Mouse (Mus musculus) adrenal gland, postnatal 10 days (tissue): ENCODE data around the gene Tmem30c. TPM values are rescaled to one million over a fixed set of nuclear protein-coding genes. Genes with fewer than 3 reads are reported as not detected.

Experiments used
- DNase-seq: peaks from one replicate; pipeline ENCODE4 v3.0.0; 2021; ENCODE audit warnings: mixed read lengths
- total RNA-seq, 2 experiments: library from RNA; stranded (reverse); gene quantifications; 2 replicates each; pipeline ENCODE4 v1.2.3; 2021

Gene Tmem30c
- total RNA-seq, 2 experiments from 2014 or later, result not detected

GRCm38 (mm10) chr16:57295216-57295934 is 2.7 kb upstream of the Tmem30c start:
- DNase-seq, result no peak

- no peak for DNase-seq
Measured at GRCm38 (mm10) chr16:57292296-57292695, 369 bp downstream of the Tmem30c start.

- DNase-seq, result no peak
Measured at GRCm38 (mm10) chr16:57291696-57292095, 969 bp downstream of the Tmem30c start.

GRCm38 (mm10) chr16:57281417-57281816 is 11.2 kb downstream of the Tmem30c start:
- no peak for DNase-seq

- no peak for DNase-seq
Measured at GRCm38 (mm10) chr16:57280221-57281217, 12.1 kb downstream of the Tmem30c start.

- no peak for DNase-seq
Measured at GRCm38 (mm10) chr16:57278976-57279626, 13.6 kb downstream of the Tmem30c start.

GRCm38 (mm10) chr16:57269751-57270150 is 22.9 kb downstream of the Tmem30c start:
- DNase-seq, result no peak

- no peak for DNase-seq
Measured at GRCm38 (mm10) chr16:57268058-57268841, 24.4 kb downstream of the Tmem30c start.

GRCm38 (mm10) chr16:57267068-57267467 is 25.6 kb downstream of the Tmem30c start:
- no peak for DNase-seq

- DNase-seq, result no peak
Measured at GRCm38 (mm10) chr16:57260152-57260551, 32.5 kb downstream of the Tmem30c start.

- no peak for DNase-seq
Measured at GRCm38 (mm10) chr16:57259356-57260083, 33.1 kb downstream of the Tmem30c start.

- no peak for DNase-seq
Measured at GRCm38 (mm10) chr16:57251589-57252421, 40.9 kb downstream of the Tmem30c start.

- no peak for DNase-seq
Measured at GRCm38 (mm10) chr16:57250991-57251390, 41.7 kb downstream of the Tmem30c start.

- no peak for DNase-seq
Measured at GRCm38 (mm10) chr16:57247464-57247863, 45.2 kb downstream of the Tmem30c start.

- DNase-seq, result no peak
Measured at GRCm38 (mm10) chr16:57246596-57246995, 46.1 kb downstream of the Tmem30c start.

GRCm38 (mm10) chr16:57243858-57244248 is 48.8 kb downstream of the Tmem30c start:
- peak; percentile 89 for DNase-seq

GRCm38 (mm10) chr16:57243205-57243857 is 49.3 kb downstream of the Tmem30c start:
- peak; percentile 22 for DNase-seq

- DNase-seq, result no peak
Measured at GRCm38 (mm10) chr16:57242857-57243204, 49.8 kb downstream of the Tmem30c start.

- no peak for DNase-seq
Measured at GRCm38 (mm10) chr16:57235871-57236510, 56.7 kb downstream of the Tmem30c start.
